Mouse (Mus musculus): ENCODE data around the gene Lrrn2.

Lrrn2 gene

DNA sequence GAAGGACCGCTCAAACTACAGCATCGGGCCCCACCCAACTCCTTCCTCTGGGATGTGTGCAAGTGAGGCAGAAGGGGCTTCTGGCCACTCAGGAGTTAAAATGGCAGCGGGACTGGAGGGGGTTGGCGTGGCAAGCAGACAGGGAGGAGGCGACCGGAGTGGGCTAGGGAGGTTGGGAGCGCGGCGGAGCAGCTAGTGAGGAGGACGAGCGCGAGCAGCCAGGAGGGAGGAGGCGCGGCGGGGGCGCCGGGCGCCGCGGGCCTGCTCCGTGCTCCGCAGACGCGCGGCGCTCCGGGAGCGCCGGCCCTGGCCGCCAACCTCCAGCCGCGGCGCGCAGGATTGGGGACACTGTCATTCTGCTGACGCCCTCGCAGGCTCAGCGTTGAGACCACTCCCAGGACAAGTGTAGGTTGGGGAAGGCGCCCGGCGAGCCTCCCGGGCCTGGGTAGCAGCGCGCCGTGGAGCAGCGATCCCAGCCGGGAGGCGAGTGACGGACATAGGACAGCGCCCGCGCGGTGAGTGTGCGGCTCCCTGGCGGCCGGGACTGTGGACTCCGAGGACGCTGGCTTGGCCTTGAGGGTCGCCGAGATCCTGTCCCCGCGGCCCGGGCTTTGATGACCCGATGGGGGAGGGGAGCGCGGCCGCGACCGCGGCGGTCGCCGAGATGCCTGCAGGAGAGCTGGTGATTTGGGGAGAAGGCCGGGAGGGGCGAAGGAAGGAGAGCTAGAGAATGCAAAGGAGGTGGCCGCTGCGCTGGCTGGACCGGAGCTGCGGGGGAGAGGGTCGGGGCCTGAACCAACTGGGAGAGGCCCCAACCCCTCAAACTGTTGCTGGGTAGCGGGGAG lies at the start of gene Lrrn2:
Gene Lrrn2 (plus strand): TSS at position 113 of the 845 bp plus-strand sequence.
- peak in 1 of 2 experiments; percentile 68 for DNase-seq (ENCODE audit: low spot score in 2 of 2)

DNA sequence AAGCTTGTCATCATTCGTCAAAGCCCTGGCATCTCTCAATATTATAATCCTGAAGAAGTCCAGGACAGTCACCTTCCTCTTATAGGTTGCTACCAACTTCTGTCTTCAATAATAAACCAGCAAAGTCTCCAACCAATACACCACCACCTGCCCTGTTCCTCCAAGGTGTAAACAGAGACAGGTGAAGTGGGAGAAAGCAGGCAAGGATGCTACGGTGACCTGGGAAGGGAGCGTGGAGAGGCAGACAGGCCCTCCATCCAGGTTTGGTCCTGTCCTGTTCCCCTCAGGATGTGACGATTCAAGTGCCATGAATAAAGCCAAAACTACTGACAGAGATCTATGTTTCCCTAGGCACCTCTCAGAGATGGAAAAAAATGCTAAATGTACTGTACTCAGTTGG lies 48.1 kb upstream of the Lrrn2 start:
- DNase-seq (ENCODE audit: low spot score in 2 of 2): no peak

DNA sequence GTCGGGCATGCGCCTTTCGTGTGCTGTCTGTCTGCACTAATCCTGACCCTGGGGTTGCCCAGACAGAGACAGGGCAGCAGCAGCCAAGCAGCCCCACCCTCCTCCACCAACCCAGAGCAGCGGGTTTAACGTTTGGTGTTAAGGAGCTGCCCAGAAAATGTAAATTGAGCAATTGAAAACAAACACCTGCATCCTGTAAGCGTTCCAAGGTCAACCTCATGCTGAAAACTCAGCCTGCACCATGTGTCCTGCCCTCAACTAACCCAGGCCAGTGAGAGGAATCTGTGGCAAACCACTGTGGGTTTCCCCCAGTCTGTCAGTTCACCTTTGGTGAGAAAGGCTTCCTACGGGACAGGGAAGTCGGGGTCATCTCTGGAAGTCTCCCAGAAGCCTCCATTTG lies 46.0 kb upstream of the Lrrn2 start:
- no peak for DNase-seq (ENCODE audit: low spot score in 2 of 2)

DNA sequence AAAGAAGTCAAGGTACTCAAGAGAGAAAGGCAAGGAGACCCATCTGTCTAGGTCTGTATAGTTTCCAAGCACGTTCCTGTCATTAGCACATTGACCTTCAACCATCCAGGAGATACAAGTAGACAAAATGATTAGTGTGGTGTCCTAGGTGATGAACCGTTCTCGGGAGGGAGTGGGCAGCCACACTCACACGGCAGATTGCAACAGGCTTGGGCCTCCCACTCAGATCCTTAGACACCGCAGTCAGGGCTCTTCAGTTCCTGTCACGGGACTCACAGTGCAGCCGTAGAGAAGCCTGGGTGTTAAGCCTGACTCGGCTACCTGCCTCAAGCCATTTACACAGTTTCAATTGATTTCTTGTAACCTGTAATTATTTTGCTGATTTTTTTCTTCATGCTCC lies 43.2 kb upstream of the Lrrn2 start:
- no peak for DNase-seq (ENCODE audit: low spot score in 2 of 2)

DNA sequence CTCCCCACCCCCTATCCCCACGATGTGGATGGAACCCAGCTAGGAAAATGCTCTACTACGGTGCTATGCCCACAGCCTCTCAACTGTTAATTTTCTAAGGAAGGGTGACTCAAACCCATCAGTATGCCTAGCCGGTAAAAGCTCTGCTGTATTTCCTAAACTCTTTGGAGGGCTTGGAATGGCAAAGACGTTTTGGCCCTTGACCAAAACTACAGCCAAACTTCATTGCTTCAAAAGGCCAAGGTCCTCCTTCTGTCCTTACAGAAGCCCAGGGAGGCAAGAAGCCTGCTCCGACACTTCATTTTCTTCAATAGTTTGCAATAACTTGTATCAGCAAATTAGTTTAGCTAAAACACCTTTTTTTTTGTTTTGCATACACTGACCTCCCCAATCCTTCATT lies 42.4 kb upstream of the Lrrn2 start:
- no peak for DNase-seq (ENCODE audit: low spot score in 2 of 2)

DNA sequence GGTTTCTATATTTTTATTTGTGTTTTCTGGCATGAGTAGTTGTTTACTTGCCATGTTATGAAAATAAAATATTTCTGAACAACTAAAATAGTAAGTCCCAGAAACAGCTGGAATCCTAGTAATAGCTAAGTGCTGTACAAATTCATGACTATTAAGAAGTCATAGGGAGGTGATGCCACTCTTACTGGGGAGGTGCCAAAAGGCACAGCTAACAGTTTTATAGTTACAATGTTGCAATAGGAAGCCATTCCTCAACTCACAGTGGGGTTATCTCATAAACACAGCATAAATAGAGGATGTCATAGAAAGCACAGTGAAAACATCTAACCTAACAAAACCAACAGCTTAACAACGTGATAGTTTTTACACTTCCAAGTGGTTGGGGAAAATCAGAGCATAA lies 41.7 kb upstream of the Lrrn2 start:
- no peak for DNase-seq (ENCODE audit: low spot score in 2 of 2)

DNA sequence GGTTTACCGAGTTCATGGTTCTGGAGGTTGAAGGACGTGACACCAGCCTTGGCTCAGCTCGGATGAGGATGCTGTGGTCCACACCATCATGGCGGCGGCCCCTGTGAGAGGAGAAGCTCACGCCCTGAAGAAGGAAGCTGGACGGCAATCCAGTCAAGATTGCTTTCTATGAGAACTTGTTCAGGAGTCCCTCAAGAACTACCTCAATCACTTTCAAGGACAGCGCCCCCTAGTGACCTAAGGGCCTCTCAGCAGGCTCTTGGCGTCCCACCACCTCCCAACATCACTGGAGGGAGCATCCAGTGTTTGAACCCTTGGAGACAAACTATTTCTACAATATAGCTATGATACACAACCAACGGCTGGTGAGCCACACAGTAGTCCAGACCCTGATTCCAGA lies 36.5 kb upstream of the Lrrn2 start:
- no peak for DNase-seq (ENCODE audit: low spot score in 2 of 2)

DNA sequence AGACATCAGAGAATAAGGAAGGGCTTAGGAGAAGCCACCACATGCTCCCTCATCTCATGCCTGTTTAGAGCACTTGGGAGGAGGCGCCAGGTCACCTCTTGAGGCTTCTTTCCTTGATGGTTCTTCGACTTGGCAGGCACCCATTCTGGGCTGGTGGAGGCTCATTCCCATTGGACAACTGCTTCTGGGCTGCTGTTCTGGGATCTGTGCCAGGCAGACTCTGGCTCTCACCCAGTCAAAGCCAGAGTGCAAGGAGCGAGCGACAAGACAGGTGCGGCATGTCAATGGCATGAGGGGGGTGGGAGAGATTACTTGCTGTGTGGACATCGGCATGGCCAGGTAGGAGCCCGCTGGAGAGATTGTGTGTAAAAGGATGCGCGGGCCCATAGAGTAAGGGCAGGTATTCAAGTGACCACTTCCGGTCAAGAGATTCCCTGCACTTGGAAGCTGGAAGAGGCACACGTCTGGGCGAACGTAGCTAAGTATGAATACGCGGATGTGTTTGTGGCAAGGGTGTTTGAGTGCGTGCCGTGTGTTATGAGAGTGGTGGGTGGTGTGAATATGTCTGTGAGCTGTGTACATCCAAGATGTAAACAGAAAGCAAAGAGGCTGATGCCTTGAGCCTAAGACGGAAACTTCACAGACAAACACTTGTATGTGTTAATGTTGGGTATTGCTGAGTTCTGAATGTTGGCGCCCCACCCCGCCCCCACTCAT lies 35.8 kb upstream of the Lrrn2 start:
- DNase-seq (ENCODE audit: low spot score in 2 of 2): no peak

DNA sequence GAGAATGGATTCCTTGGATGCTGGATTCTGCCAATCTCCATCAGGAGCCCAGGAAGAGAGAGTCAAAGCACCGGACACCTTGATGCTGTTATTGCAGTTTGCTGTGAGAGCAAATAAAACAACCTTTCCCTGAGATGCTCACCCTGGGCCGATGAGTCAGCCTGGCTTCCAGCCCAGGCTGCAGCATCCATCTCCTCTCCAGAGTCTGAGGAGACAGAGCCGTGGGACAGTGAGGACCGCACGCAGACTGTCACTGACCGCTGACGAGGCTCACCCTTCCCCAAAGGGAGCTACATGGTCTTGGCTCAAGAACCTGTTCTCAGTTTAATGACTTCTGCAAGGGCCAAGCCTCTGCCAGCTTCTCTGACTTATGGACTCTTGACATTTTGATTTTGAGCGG lies 34.3 kb upstream of the Lrrn2 start:
- DNase-seq (ENCODE audit: low spot score in 2 of 2): no peak

DNA sequence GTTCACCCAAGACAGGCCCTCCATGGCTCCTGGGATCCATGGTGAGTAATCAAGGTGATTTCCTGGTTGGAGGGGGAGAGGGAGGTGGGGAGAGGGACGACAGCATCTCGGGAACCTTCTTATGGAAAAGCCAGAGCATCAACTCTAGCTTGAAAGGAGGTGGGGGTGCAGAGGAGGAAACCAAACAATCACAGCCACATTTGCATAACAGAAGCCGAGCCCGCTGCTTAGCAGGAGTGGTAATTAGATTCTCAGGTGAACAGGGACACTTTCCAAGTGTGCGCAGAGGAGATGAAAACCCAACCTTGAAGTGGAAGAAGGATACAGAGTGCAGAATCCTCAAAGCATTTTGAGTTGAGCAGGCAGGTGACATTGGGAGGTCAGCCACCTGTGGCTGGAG lies 29.3 kb upstream of the Lrrn2 start:
- no peak for DNase-seq (ENCODE audit: low spot score in 2 of 2)

DNA sequence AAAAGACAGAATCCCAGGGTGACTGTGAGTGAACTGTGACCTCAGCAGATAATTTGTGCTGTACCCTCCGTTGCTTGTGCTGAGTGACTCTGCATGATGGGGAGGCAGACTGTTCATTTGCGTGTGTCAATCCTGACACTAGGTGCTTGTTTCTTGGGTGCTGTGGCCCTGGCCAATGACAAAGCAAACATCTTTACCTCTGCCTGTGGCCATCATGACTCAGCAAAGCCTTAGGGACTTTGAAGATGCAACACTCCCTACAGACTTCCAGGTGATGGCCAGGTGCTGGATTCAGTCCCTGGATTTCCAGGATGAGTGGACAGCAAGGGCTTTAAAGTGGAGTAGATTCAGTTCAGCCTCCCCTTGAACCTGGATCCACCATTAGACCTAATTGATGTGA lies 28.8 kb upstream of the Lrrn2 start:
- DNase-seq (ENCODE audit: low spot score in 2 of 2): no peak

DNA sequence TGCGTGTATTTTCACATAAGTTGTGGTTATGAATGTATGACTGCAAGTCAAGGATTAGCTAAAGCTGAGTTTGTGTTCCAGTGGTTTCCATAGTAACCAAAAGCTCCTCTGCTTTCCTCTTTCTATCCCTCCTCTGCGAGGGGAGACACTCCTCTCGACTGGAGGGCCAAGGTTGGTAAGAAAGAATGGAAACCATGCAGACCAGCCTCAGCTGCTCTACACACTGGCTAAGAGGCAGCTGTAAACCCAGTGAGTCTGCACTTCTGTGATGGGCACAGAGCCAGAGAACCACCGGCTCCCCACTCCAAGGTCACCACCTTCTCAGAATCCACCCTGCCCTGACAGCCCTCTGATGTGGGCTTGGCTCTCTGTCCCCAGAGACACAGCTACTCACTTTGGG lies 28.3 kb upstream of the Lrrn2 start:
- no peak for DNase-seq (ENCODE audit: low spot score in 2 of 2)

DNA sequence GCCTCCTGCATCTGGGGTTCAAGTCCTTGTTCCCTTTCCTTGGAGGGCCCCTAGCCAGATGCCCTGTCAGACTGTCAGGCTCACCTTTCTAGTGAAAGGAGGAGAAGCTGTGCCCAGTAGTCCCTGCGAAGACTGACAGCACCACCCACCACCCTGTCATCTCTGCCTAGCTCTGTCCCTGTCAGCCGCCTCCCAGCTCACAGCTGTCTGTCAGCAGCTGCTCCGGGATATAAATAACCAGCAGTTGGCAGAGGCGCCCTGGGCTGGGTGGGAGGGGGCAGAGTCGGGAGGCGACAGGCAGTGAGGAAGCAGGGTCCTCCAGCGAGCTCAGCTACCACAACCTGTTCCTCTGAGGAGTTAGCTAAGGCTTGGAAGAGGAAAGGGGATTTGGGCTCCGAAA lies 26.8 kb upstream of the Lrrn2 start:
- DNase-seq (ENCODE audit: low spot score in 2 of 2): peak in 1 of 2 experiments; percentile 50

DNA sequence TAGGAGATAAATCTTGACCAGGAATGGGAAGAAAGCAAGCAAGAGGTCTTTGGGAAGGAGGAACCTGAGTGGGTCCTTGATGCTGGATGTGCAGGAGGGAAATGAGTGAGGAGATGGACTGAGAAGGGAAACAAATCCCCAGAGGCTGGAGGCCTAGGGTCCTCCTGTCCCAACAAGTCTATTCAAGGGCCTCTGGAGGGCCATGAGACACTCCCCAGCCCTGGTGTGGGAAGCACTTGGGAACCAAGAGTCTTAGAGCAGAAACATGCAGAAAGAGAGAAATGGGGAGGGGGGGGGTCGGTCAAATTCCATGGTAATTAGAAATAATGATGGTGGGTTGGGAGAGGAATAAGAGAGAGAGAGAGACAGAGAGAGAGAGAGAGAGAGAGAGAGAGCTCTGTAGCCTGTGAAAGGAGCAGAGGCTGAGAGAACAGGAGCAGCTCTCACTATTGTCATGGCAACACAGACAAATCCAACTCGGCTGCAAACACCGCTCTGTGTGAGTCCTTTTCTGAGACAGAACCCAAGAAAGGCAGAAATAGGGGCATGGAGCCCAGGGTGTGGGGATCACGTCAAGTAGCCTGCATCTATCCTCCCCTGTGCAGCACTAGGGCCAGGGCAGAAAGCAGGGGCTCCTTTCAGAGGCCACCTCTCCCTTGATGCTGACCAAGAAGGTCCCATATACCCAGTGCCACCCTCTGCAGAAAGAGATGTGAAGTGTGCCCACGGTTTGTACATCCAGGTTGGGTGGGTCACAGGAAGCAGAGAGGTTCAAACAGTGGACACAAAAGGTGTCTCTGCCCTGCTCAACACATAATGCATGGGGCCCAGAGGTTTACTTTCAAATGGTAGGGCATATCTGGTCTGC lies 21.3 kb upstream of the Lrrn2 start:
- peak in 1 of 2 experiments; percentile 54 for DNase-seq (ENCODE audit: low spot score in 2 of 2)

DNA sequence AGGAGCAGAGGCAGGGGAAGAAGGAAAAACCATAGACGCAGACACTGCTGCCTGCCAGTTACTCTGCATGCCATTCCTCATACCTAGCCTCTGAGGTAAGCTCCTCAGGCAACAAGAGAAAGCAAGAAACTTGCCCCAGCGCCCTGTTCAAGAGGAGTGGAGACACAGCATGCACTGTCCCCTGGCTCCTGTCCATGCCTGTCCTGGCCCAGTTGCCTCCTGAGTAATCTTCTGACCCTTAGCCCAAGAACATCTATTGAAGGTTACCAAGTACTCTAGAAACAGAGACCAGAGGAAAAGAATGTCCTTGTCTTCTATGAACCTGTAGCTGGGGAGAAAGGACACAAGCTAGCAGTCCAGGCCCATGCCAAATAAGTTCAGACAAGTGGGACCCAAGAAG lies 15.9 kb upstream of the Lrrn2 start:
- DNase-seq (ENCODE audit: low spot score in 2 of 2): no peak

DNA sequence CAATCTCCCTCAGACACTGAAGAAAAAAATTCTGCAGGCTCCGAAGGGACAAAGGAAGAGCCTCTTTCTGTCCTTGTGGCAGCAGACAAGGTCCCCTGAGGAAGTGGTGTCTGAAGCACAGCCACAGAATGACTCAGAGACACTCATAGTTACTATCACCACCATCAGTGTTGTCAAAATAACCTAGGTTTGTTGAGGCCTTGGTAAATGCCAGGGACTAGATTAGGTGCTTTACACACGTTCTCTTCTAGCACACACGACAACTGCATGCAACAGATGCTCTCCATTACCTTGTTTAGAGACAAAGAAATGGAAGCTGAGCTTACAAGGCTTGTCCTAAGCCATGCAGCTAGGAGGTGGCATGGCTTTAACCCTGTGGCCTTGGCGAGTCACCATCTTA lies 14.5 kb upstream of the Lrrn2 start:
- no peak for DNase-seq (ENCODE audit: low spot score in 2 of 2)

DNA sequence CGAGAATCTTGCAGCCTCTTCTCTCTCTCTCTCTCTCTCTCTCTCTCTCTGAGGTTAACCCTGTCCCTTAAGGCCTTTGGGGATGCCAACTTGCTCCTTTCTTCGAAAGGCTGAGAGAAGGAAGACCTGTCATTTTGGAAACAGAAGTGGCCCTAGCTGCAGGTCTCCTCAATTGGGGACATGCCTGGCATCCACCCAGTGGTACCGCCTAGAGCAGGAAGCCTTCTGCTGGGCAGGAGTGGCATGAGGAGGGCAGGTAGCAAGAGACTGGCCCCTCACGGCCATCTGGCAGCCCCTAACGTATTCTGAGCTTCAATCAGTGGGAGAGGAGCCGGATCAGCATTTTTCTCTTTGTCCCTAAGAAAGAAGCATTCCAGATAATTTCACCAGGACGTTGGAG lies 9.7 kb upstream of the Lrrn2 start:
- no peak for DNase-seq (ENCODE audit: low spot score in 2 of 2)

DNA sequence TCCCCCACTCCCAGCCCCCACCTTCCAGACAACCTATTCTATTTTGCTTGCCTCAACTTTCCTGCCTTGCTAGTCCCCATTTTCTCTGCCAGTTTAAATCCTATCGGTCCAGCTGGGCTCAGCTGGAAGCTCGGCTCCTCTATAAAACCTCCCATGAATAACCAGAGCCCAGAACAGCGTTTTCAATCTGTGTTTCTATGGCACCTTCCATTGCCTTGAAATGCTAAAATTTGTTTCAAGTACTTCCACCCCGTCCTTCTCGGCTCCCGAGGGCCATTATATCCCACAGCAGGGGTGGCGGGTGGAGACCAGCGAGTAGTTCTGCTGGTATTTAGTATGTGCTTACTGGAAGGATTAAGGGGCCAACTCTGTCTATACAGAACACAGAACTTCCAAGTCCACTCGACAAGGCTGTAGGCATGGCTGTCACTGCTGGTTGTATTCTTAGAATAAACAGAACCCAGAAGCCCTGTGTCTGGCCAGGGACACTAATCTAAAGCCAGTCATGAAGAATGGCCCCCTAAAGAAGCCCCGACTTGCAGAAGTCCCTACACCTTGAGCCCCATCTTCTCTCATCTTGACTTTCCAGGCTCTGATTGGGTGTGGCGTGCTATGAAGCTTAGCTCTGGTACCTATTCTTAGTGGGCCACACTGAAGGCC lies 992 bp upstream of the Lrrn2 start:
- DNase-seq (ENCODE audit: low spot score in 2 of 2): no peak

DNA sequence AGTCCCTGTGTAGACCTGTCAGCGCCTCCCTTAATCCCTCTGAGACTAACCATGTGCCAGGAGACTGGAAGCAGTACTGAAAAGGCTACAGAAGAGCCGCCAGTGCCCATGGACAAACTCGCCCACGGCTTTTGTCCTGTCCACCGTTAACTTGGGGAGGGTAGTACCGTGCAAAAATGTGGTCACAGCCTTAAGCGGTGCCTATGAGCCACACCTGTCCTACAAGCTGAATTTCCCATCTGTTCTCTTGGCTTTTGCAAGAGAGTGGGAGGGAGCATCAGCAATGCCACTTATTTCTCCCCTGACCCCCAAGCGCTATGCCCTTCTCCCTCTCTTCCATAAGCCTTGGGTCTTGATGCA lies 292 bp upstream of the Lrrn2 start:
- no peak for DNase-seq (ENCODE audit: low spot score in 2 of 2)

DNA sequence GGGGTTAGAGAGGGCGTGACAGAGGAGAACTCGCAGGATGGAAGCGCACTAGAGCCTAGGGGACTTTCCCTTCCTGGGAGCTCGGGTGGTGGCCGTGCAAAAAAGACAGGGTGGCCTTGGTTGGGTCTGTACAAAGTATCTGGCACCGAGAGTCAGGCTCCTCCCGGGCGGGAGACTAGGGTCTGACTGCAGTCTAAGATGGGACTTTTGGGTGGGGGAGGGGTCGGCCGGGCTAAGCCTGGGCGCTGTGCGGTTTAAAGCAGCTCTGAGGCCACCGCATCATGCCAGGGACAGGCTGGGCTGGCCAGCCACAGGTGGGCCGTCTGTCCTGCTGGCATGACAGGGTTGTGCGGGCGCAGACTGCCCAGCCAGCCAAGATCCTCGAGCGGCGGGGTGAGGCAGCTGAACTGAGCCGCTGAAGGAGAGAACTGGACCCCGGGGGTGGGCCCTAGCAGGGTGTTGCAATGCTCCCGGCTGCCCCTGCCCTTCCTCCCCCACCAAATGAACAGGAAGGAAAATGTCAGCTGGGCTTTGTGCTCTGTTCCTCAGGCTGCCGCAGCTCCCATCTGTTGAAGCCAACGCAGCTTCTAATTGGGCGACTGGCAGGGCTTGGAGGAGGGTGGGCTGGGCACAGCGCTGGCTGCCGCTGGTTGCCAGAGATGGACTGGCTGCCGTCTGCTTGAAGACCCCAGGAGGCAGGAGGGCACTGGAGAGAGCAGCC lies 1.1 kb downstream of the Lrrn2 start:
- peak in 1 of 2 experiments; percentile 68 for DNase-seq (ENCODE audit: low spot score in 2 of 2)

DNA sequence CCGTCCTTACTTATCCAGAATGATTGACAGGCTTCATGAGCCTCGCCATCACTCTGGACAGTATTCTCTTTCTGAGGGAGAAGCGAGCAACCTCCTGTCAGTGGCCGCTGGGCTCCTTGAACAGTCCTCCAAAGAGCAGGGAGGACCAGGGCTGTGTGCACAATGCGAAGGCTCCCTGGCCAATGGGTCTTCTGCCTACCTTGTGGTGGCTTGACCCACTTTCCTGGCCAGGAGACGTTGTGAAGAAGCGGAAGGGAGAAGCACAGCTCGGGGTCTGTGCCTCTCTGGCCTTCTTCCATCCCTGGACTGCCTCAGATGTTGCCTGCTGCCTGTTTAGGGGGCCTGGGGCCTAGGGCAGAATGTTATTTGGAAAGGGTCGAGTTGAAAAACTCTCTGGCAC lies 1.8 kb downstream of the Lrrn2 start:
- no peak for DNase-seq (ENCODE audit: low spot score in 2 of 2)

All from left cerebral cortex, adult 9 months (tissue).